In the genomic region with DNA sequence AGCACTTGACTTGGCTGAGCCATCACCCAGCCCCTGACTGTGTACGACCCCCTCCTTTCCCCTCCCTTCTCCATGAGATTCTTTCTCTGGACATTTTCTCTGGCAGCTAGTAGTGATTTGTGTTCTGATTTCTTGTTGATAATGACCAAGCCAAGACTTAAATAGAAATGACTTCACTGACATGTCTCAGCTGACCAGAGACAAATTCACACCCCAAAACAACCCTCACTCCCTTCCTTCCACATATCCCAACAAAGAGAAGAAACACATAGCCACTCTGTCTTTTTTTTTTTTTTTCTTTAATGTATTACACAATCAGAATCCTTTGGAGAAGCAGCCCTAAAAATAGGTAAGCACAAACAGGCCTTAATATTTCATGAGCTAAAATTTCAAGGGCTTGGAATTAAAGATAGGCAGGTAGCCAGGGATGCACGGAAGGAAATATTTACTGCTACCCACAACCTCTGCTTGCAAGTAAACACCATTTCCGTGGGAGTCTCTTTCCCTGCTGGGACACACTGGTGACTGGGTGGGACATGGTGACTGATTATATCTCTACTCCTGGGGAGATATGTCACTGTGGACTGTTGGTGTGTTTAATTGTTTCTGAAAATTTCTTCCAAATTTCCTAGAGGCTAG, we compare ENCODE assay signal across 22 mouse cellular contexts.
DNase-seq lines count a peak whose midpoint lies in the region; ATAC-seq and TF ChIP-seq lines count a peak whose summit lies in the region.
"Had no signal": no experiment of that assay in that cellular context is flagged by ENCODE, and none has a peak within 500 bp of the region (broad histone marks: within the 10 kb centered on the region; RNA-seq: fewer than 3 reads in every experiment).

No protein-coding gene starts in this region.

- H3K9me3 ChIP-seq in hindbrain, postnatal 0 days (ENCODE audit: low read length) = no peaks in the 10 kb centered on the region
- H3K9me3 ChIP-seq: embryonic facial prominence, embryonic 13.5 days; forebrain, embryonic 10.5 days; limb, embryonic 13.5 days; midbrain, embryonic 12.5 days had no signal

- H3K27me3 ChIP-seq in hindbrain, postnatal 0 days (ENCODE audit: insufficient read depth, low read length) = no peaks in the 10 kb centered on the region; the same call in 1 of the 2 replicates
- H3K27me3 ChIP-seq: embryonic facial prominence, embryonic 13.5 days; limb, embryonic 13.5 days; midbrain, embryonic 12.5 days had no signal

- no peaks in the 10 kb centered on the region for H3K36me3 ChIP-seq in hindbrain, postnatal 0 days (ENCODE audit: insufficient read depth, low read length)
- H3K36me3 ChIP-seq: embryonic facial prominence, embryonic 13.5 days; forebrain, embryonic 10.5 days; limb, embryonic 13.5 days; midbrain, embryonic 12.5 days had no signal

- no peak overlapping the region for H3K4me2 ChIP-seq in hindbrain, postnatal 0 days (ENCODE audit: low read depth, low read length)
- H3K4me2 ChIP-seq: embryonic facial prominence, embryonic 13.5 days; limb, embryonic 13.5 days; midbrain, embryonic 12.5 days had no signal

- TF ChIP-seq CTCF in hindbrain, postnatal 0 days (IDR thresholded peaks at IDR 0.05; ENCODE audit: low read depth) = no peak

- H3K4me1 ChIP-seq in hindbrain, postnatal 0 days (ENCODE audit: insufficient read depth, low read length) = no peaks in the 10 kb centered on the region
- H3K4me1 ChIP-seq: limb, embryonic 13.5 days had no signal

- WGBS in hindbrain, postnatal 0 days = 85% methylated on average over 3 of the region's 3 CpGs

- H3K9ac ChIP-seq in hindbrain, postnatal 0 days (replicated peaks; ENCODE audit: low read length) = no peak overlapping the region
- H3K9ac ChIP-seq: embryonic facial prominence, embryonic 13.5 days; limb, embryonic 13.5 days; liver, postnatal 0 days; midbrain, embryonic 12.5 days had no signal

- ATAC-seq in hindbrain, postnatal 0 days = no peak
- ATAC-seq: activated CD4-positive, CD25-positive, alpha-beta regulatory T cell, adult 4 months; hindbrain, embryonic 16.5 days; liver, postnatal 0 days had no signal

- H3K4me3 ChIP-seq in hindbrain, postnatal 0 days (ENCODE audit: low read length) = no peak overlapping the region
- H3K4me3 ChIP-seq: embryonic facial prominence, embryonic 13.5 days; forebrain, embryonic 10.5 days; limb, embryonic 13.5 days; midbrain, embryonic 12.5 days; myocyte had no signal

- peak; percentile 17 to 55 for DNase-seq in adrenal gland, adult (ENCODE audit: inconsistent age in 2 of 2, low spot score in 1 of 2)
- no peak for DNase-seq in adrenal gland, postnatal 14 days
- DNase-seq in kidney, adult 11 months = peak; percentile 15
- no peak for DNase-seq in kidney, adult 18-20 months
- DNase-seq in NIH3T3 (ENCODE audit: low read depth) = peak; percentile 19
- peak; percentile 57 for DNase-seq in lung, postnatal 10 days
- DNase-seq in hindbrain, postnatal 0 days (ENCODE audit: low spot score) = no peak
- DNase-seq in c-Kit-positive CD71-positive TER-119-positive erythroid progenitor cells, embryonic 14.5 days (ENCODE audit: low spot score) = no peak
- DNase-seq: cerebellum, adult 8-10 months; gastrocnemius, postnatal 10 days; liver, postnatal 0 days; retina, postnatal 1 day; spleen, adult 18-20 months; thymus, postnatal 36 days had no signal

- no peak overlapping the region for H3K27ac ChIP-seq in hindbrain, postnatal 0 days
- H3K27ac ChIP-seq: embryonic facial prominence, embryonic 13.5 days; forebrain, embryonic 10.5 days; limb, embryonic 13.5 days; midbrain, embryonic 12.5 days; stomach, postnatal 0 days had no signal

Comparison
In these comparisons a context has a peak if more than half of its experiments do, and no peak if none do; other contexts are left out.
1. DNase-seq: peak in adrenal gland, adult (2 of 2), kidney, adult 11 months (single experiment), NIH3T3 (single experiment) and lung, postnatal 10 days (single experiment); none in adrenal gland, postnatal 14 days (single experiment), kidney, adult 18-20 months (single experiment), hindbrain, postnatal 0 days (single experiment) and c-Kit-positive CD71-positive TER-119-positive erythroid progenitor cells, embryonic 14.5 days (single experiment).